Mouse (Mus musculus): ENCODE data around the gene Stard9. TPM values are rescaled to one million over a fixed set of nuclear protein-coding genes. Genes with fewer than 3 reads are reported as not detected.

Stard9 gene
- polyA plus RNA-seq, 1 experiment from 2014 or later: 14.1 TPM

DNA sequence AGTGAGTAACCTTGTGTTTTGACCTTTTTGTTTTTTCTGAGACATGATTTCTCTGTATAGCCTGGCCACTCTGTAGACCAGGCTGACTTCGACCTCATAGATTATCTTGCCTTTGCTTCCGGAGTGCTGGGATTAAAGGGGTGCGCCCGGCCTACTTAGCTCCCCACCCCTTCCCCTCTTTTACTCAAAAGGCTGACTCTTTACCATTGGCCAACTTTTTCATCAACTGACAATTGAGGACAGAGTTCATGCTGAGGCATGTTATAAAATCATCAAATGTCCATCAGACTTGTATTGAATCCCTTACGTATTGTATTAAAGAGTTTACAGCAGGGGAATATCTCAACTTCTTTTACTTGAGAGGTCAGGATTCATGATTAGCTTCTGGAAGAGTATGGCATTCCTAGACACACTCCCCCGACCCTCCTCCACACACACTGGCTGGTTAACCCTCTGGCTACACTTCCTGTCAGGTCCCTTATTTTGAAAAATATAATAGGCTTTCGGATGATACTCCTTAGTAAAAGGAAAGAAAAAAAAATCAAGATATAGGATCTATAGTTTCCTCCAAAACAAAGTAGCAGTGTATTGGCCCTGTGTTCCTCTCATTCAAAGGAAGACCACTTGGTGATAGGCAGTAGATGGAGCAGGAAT, 103.1 kb downstream of the Stard9 start:
- H3K4me2 ChIP-seq: peak overlapping the region; percentile 98
- no peaks in the 10 kb centered on the region for H3K27me3 ChIP-seq (ENCODE audit: insufficient read depth, low read length)
- peak; percentile 14 for DNase-seq

DNA sequence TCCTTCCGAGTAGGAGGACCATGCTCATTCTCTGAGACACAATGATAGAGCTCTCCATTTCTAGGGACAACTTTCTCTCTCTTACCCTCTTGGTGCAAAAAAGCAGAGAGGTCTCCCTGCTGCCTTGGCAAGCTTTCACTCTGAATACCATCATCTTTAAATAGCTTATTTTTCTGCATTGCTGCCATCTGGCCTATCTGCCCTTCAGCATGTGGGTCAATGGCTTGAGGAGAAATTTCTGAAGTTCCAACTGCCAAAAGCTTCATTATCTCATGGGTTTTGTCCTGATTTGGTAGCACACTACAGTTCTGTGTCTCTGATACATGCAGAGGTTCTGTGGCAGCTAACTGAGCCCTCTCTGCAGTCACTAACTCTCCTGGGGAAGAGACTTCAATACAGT, 116.6 kb downstream of the Stard9 start:
- Histone ChIP-seq H3K4me2 (no peak overlapping the region), H3K9ac (no peak overlapping the region), H3K4me1 (ENCODE audit: insufficient read depth) (no peaks in the 10 kb centered on the region), H3K27me3 (ENCODE audit: insufficient read depth, low read length) (no peaks in the 10 kb centered on the region), H3K36me3 (ENCODE audit: insufficient read depth) (peaks cover 23% of the 10 kb centered on the region), H3K9me3 (ENCODE audit: low read depth, low read length) (no peaks in the 10 kb centered on the region), H3K4me3 (ENCODE audit: low read depth, low read length) (no peak overlapping the region), H3K27ac (ENCODE audit: low read depth) (no peak overlapping the region)
- WGBS: 94% methylated on average over 1 of the region's 1 CpGs
- DNase-seq (no peak), ATAC-seq (ENCODE audit: insufficient read depth) (no peak)
- no peak for TF ChIP-seq CTCF (IDR thresholded peaks at IDR 0.05; ENCODE audit: low read depth)

More for the DNA sequence above, 103.1 kb downstream of the Stard9 start:
- H3K36me3 ChIP-seq (ENCODE audit: insufficient read depth): peaks cover 21% of the 10 kb centered on the region
- WGBS: 43% methylated on average over 7 of the region's 7 CpGs
- ATAC-seq (ENCODE audit: insufficient read depth): no peak
- peaks cover 17% of the 10 kb centered on the region for H3K4me1 ChIP-seq (ENCODE audit: insufficient read depth)
- H3K9me3 ChIP-seq (ENCODE audit: low read depth, low read length): no peaks in the 10 kb centered on the region
- H3K9ac ChIP-seq: peak overlapping the region; percentile 90
- no peak for TF ChIP-seq CTCF (IDR thresholded peaks at IDR 0.05; ENCODE audit: low read depth)
- peak overlapping the region; percentile 94 for H3K27ac ChIP-seq (ENCODE audit: low read depth)
- peak overlapping the region; percentile 90 for H3K4me3 ChIP-seq (ENCODE audit: low read depth, low read length)

DNA sequence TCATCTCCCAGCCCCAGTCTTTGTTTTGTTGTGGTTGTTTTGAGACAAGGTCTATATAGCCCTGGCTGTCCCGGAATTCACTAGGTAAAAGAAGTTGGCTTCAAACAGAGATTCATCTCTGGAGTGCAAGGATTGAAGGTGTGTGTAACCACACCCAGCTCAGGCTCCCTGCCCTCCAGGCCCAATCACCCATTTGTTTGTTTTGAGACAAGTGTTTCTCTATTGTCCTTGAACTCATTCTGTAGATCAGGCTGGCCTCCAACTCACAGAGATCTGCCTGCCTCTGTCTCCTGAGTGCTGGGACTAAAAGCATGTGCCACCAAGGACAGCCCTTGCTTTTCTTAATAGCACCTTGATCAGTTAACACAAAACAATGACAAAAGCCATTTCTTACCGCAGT, 119.1 kb downstream of the Stard9 start:
- no peak overlapping the region for H3K27ac ChIP-seq (ENCODE audit: low read depth)
- no peak for TF ChIP-seq CTCF (IDR thresholded peaks at IDR 0.05; ENCODE audit: low read depth)
- ATAC-seq (ENCODE audit: insufficient read depth): no peak

DNA sequence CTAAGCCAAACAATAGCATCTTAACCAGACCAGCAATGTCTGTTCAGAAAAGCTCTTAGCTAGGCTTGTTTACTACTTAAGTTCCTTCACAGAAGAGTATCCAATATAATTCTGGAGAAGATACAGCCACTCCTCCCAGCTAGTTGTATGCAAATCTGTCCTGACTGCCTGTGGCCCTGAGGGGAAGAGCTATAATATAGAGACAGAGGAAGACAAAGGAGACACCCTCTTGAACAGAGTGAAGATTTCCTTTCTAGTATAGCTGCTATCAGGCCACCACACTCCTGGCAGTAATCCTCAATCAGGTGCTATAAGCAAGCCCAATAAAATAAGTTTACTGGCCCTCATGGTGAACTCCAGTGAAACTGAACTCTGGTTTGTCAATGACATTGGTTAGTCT, 133.0 kb downstream of the Stard9 start:
- TF ChIP-seq CTCF (IDR thresholded peaks at IDR 0.05; ENCODE audit: low read depth): no peak
- H3K9ac ChIP-seq: no peak overlapping the region
- no peaks in the 10 kb centered on the region for H3K27me3 ChIP-seq (ENCODE audit: insufficient read depth, low read length)
- H3K9me3 ChIP-seq (ENCODE audit: low read depth, low read length): no peaks in the 10 kb centered on the region
- no peak overlapping the region for H3K4me2 ChIP-seq
- ATAC-seq (ENCODE audit: insufficient read depth) (no peak), DNase-seq (no peak)
- H3K36me3 ChIP-seq (ENCODE audit: insufficient read depth): peaks cover 6% of the 10 kb centered on the region; the same call in 1 of the 2 replicates
- no peaks in the 10 kb centered on the region for H3K4me1 ChIP-seq (ENCODE audit: insufficient read depth)
- no peak overlapping the region for H3K27ac ChIP-seq (ENCODE audit: low read depth)
- H3K4me3 ChIP-seq (ENCODE audit: low read depth, low read length): no peak overlapping the region

More for the DNA sequence above, 119.1 kb downstream of the Stard9 start:
- DNase-seq: no peak
- H3K9ac ChIP-seq: no peak overlapping the region
- no peaks in the 10 kb centered on the region for H3K27me3 ChIP-seq (ENCODE audit: insufficient read depth, low read length)
- 88% methylated on average over 2 of the region's 2 CpGs for WGBS
- peaks cover 25% of the 10 kb centered on the region for H3K36me3 ChIP-seq (ENCODE audit: insufficient read depth)
- H3K4me3 ChIP-seq (ENCODE audit: low read depth, low read length): no peak overlapping the region
- no peaks in the 10 kb centered on the region for H3K4me1 ChIP-seq (ENCODE audit: insufficient read depth)
- H3K4me2 ChIP-seq: no peak overlapping the region
- H3K9me3 ChIP-seq (ENCODE audit: low read depth, low read length): no peaks in the 10 kb centered on the region

DNA sequence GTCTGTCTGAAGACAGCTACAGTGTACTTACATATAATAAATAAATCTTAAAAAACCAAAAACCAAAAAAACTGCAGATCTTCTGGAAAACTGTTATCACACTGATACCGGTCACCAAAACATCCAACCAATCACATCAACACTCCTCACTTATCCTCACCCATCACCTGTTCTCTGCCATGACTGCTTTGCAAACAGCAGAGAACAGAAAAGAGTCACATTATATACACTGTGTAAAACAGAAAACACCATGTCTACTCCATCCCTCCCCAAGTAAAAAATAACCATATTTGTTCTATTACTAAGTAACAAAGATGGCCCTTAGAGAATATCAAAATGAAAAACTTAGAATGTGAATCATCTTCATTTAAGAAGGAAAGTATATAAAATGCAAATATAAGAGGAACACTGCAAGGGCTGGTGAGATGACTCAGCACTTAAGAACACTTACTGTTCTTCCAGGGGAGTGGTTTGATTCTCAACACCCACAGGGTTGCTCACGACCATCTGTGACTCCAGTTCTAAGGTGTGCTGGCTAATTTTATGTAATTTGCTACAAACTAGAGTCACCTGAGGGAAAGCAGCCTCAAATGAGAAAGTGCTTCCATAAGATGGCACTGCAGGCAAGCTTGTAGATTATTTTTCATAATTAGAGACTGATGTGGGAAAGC, 141.5 kb downstream of the Stard9 start:
- WGBS: 84% methylated on average over 2 of the region's 2 CpGs
- H3K4me2 ChIP-seq: no peak overlapping the region
- H3K9me3 ChIP-seq (ENCODE audit: low read depth, low read length): no peaks in the 10 kb centered on the region
- H3K4me1 ChIP-seq (ENCODE audit: insufficient read depth): no peaks in the 10 kb centered on the region
- H3K9ac ChIP-seq: no peak overlapping the region
- no peak overlapping the region for H3K27ac ChIP-seq (ENCODE audit: low read depth)
- no peak overlapping the region for H3K4me3 ChIP-seq (ENCODE audit: low read depth, low read length)
- H3K36me3 ChIP-seq (ENCODE audit: insufficient read depth): 0 out of 2 replicates have a peak, but pooled peaks cover 6% of the 10 kb centered on the region
- H3K27me3 ChIP-seq (ENCODE audit: insufficient read depth, low read length): no peaks in the 10 kb centered on the region
- DNase-seq (no peak), ATAC-seq (ENCODE audit: insufficient read depth) (no peak)
- TF ChIP-seq CTCF (IDR thresholded peaks at IDR 0.05; ENCODE audit: low read depth): no peak

Other genes with a start within 250 kb of the Stard9 start
- 7.2 and 8.5 TPM in 2 replicates for gene Ganc, start 225.2 kb upstream of the Stard9 start, polyA plus RNA-seq (2014; fragmentation: Nextera tagmentation; extraction: Ambion mirVana)
- gene Tmem87a, start 225.0 kb upstream of the Stard9 start, polyA plus RNA-seq (2014; fragmentation: Nextera tagmentation; extraction: Ambion mirVana): 12.4 and 14.2 TPM in 2 replicates
- gene Capn3, start 173.1 kb upstream of the Stard9 start, polyA plus RNA-seq (2014; fragmentation: Nextera tagmentation; extraction: Ambion mirVana): 0.33 and 0.95 TPM in 2 replicates
- 54.0 and 57.9 TPM in 2 replicates for gene Zfp106, start 65.3 kb upstream of the Stard9 start, polyA plus RNA-seq (2014; fragmentation: Nextera tagmentation; extraction: Ambion mirVana)
- 54.7 and 58.2 TPM in 2 replicates for gene Snap23, start 61.5 kb upstream of the Stard9 start, polyA plus RNA-seq (2014; fragmentation: Nextera tagmentation; extraction: Ambion mirVana)
- 25.7 and 26.0 TPM in 2 replicates for gene Haus2, start 19.7 kb upstream of the Stard9 start, polyA plus RNA-seq (2014; fragmentation: Nextera tagmentation; extraction: Ambion mirVana)
- gene Lrrc57, start 19.6 kb upstream of the Stard9 start, polyA plus RNA-seq (2014; fragmentation: Nextera tagmentation; extraction: Ambion mirVana): 22.6 and 23.5 TPM in 2 replicates
- gene Cdan1, start 221.0 kb downstream of the Stard9 start, polyA plus RNA-seq (2014; fragmentation: Nextera tagmentation; extraction: Ambion mirVana): 10.7 TPM in 2 replicates
- gene Ttbk2, start 221.5 kb downstream of the Stard9 start, polyA plus RNA-seq (2014; fragmentation: Nextera tagmentation; extraction: Ambion mirVana): 4.7 and 5.5 TPM in 2 replicates